Mouse (Mus musculus): ENCODE measurements around the gene Zcwpw1. TPM values are rescaled to one million over a fixed set of nuclear protein-coding genes. Genes with fewer than 3 reads are reported as not detected.

Zcwpw1 gene
- polyA plus RNA-seq, 1 experiment from 2014 or later = 17.5 TPM

GRCm38 (mm10) chr5:137779053-137779933 is 8.3 kb upstream of the Zcwpw1 start:
- peak; percentile 53 for DNase-seq (ENCODE audit: low spot score)
- Histone ChIP-seq H3K27ac (replicated peaks) (peak overlapping the region; percentile 93), H3K27me3 (replicated peaks; ENCODE audit: low read depth, poor library complexity, severe bottlenecking) (no peaks in the 10 kb centered on the region), H3K9me3 (no peaks in the 10 kb centered on the region), H3K36me3 (replicated peaks) (peaks cover 44% of the 10 kb centered on the region), H3K4me1 (peaks cover 56% of the 10 kb centered on the region), H3K4me3 (peak overlapping the region; percentile 96)
- WGBS = under 1% methylated on average over 83 of the region's 83 CpGs

- H3K4me1 ChIP-seq = peaks cover 66% of the 10 kb centered on the region
- peak overlapping the region; percentile 13; the same call in 1 of the 2 replicates for H3K4me3 ChIP-seq
- no peaks in the 10 kb centered on the region for H3K9me3 ChIP-seq
- DNase-seq (ENCODE audit: low spot score) = no peak
- H3K27me3 ChIP-seq (replicated peaks; ENCODE audit: low read depth, poor library complexity, severe bottlenecking) = no peaks in the 10 kb centered on the region
- WGBS = 94% methylated on average over 7 of the region's 7 CpGs
- H3K27ac ChIP-seq (replicated peaks) = no peak overlapping the region
- H3K36me3 ChIP-seq (replicated peaks) = peaks cover 53% of the 10 kb centered on the region
Observed at GRCm38 (mm10) chr5:137781661-137782060, 5.9 kb upstream of the Zcwpw1 start.

- no peak for DNase-seq (ENCODE audit: low spot score)
- Histone ChIP-seq H3K36me3 (replicated peaks) (peaks cover 53% of the 10 kb centered on the region), H3K27me3 (replicated peaks; ENCODE audit: low read depth, poor library complexity, severe bottlenecking) (no peaks in the 10 kb centered on the region), H3K27ac (replicated peaks) (no peak overlapping the region), H3K4me1 (peaks cover 66% of the 10 kb centered on the region), H3K9me3 (no peaks in the 10 kb centered on the region), H3K4me3 (peak overlapping the region; percentile 95)
- 87% methylated on average over 13 of the region's 13 CpGs for WGBS
Observed at GRCm38 (mm10) chr5:137782776-137783522, 4.6 kb upstream of the Zcwpw1 start.

- H3K36me3 ChIP-seq (replicated peaks) = peaks cover 53% of the 10 kb centered on the region
- H3K27me3 ChIP-seq (replicated peaks; ENCODE audit: low read depth, poor library complexity, severe bottlenecking) = peaks cover 8% of the 10 kb centered on the region; the same call in 1 of the 2 replicates
- no peaks in the 10 kb centered on the region for H3K9me3 ChIP-seq
- DNase-seq (ENCODE audit: low spot score) = no peak
- no peak overlapping the region; the same call in 1 of the 2 replicates for H3K27ac ChIP-seq (replicated peaks)
- peak overlapping the region; percentile 95 for H3K4me3 ChIP-seq
- 82% methylated on average over 9 of the region's 9 CpGs for WGBS
- peaks cover 63% of the 10 kb centered on the region for H3K4me1 ChIP-seq
Observed at GRCm38 (mm10) chr5:137783901-137784540, 3.6 kb upstream of the Zcwpw1 start.

- Histone ChIP-seq H3K4me1 (peaks cover 58% of the 10 kb centered on the region), H3K27ac (replicated peaks) (no peak overlapping the region; the same call in 1 of the 2 replicates), H3K36me3 (replicated peaks) (peaks cover 53% of the 10 kb centered on the region), H3K9me3 (no peaks in the 10 kb centered on the region), H3K27me3 (replicated peaks; ENCODE audit: low read depth, poor library complexity, severe bottlenecking) (peaks cover 12% of the 10 kb centered on the region; the same call in 1 of the 2 replicates), H3K4me3 (peak overlapping the region; percentile 95)
- no peak for DNase-seq (ENCODE audit: low spot score)
- WGBS = 85% methylated on average over 14 of the region's 14 CpGs
Observed at GRCm38 (mm10) chr5:137784546-137784945, 3.1 kb upstream of the Zcwpw1 start.

GRCm38 (mm10) chr5:137785164-137786031 is 2.2 kb upstream of the Zcwpw1 start:
- Histone ChIP-seq H3K36me3 (replicated peaks) (peaks cover 48% of the 10 kb centered on the region), H3K9me3 (no peaks in the 10 kb centered on the region), H3K27ac (replicated peaks) (peak overlapping the region; percentile 98), H3K4me1 (peaks cover 50% of the 10 kb centered on the region), H3K4me3 (peak overlapping the region; percentile 95), H3K27me3 (replicated peaks; ENCODE audit: low read depth, poor library complexity, severe bottlenecking) (peaks cover 12% of the 10 kb centered on the region; the same call in 1 of the 2 replicates)
- peak; percentile 63 for DNase-seq (ENCODE audit: low spot score)
- WGBS = 5% methylated on average over 61 of the region's 62 CpGs

- H3K27ac ChIP-seq (replicated peaks) = peak overlapping the region; percentile 98
- peaks cover 39% of the 10 kb centered on the region for H3K36me3 ChIP-seq (replicated peaks)
- no peaks in the 10 kb centered on the region for H3K9me3 ChIP-seq
- under 1% methylated on average over 79 of the region's 79 CpGs for WGBS
- peaks cover 46% of the 10 kb centered on the region for H3K4me1 ChIP-seq
- peak overlapping the region; percentile 95 for H3K4me3 ChIP-seq
- peak; percentile 100 for DNase-seq (ENCODE audit: low spot score)
- H3K27me3 ChIP-seq (replicated peaks; ENCODE audit: low read depth, poor library complexity, severe bottlenecking) = peaks cover 12% of the 10 kb centered on the region; the same call in 1 of the 2 replicates
Observed at GRCm38 (mm10) chr5:137786109-137786942, 1.3 kb upstream of the Zcwpw1 start.

GRCm38 (mm10) chr5:137788171-137788570 is 573 bp downstream of the Zcwpw1 start:
- WGBS = 70% methylated on average over 24 of the region's 24 CpGs
- Histone ChIP-seq H3K4me3 (peak overlapping the region; percentile 95), H3K27ac (replicated peaks) (peak overlapping the region; percentile 90; the same call in 1 of the 2 replicates), H3K9me3 (no peaks in the 10 kb centered on the region), H3K4me1 (peaks cover 30% of the 10 kb centered on the region), H3K36me3 (replicated peaks) (peaks cover 20% of the 10 kb centered on the region), H3K27me3 (replicated peaks; ENCODE audit: low read depth, poor library complexity, severe bottlenecking) (peaks cover 12% of the 10 kb centered on the region; the same call in 1 of the 2 replicates)
- no peak for DNase-seq (ENCODE audit: low spot score)

- 91% methylated on average over 2 of the region's 2 CpGs for WGBS
- no peak for DNase-seq (ENCODE audit: low spot score)
- Histone ChIP-seq H3K27me3 (replicated peaks; ENCODE audit: low read depth, poor library complexity, severe bottlenecking) (peaks cover 12% of the 10 kb centered on the region; the same call in 1 of the 2 replicates), H3K36me3 (replicated peaks) (peaks cover 12% of the 10 kb centered on the region), H3K4me3 (no peak overlapping the region), H3K27ac (replicated peaks) (no peak overlapping the region), H3K4me1 (peaks cover 21% of the 10 kb centered on the region), H3K9me3 (no peaks in the 10 kb centered on the region)
Observed at GRCm38 (mm10) chr5:137788946-137789531, 1.4 kb downstream of the Zcwpw1 start.

GRCm38 (mm10) chr5:137791553-137791952 is 4.0 kb downstream of the Zcwpw1 start:
- peaks cover 4% of the 10 kb centered on the region for H3K4me1 ChIP-seq
- no peak for DNase-seq (ENCODE audit: low spot score)
- H3K27me3 ChIP-seq (replicated peaks; ENCODE audit: low read depth, poor library complexity, severe bottlenecking) = peaks cover 12% of the 10 kb centered on the region; the same call in 1 of the 2 replicates
- H3K36me3 ChIP-seq (replicated peaks) = no peaks in the 10 kb centered on the region
- no peak overlapping the region for H3K4me3 ChIP-seq
- H3K9me3 ChIP-seq = no peaks in the 10 kb centered on the region
- no peak overlapping the region for H3K27ac ChIP-seq (replicated peaks)
